Mouse (Mus musculus): Measurements from ENCODE around the gene Msh5.
"Not testable (repeated sequence)": the region's sequence is repeated elsewhere in the genome, so short reads cannot be mapped to it uniquely, and the experiment has no call there.

Gene Msh5

DNA sequence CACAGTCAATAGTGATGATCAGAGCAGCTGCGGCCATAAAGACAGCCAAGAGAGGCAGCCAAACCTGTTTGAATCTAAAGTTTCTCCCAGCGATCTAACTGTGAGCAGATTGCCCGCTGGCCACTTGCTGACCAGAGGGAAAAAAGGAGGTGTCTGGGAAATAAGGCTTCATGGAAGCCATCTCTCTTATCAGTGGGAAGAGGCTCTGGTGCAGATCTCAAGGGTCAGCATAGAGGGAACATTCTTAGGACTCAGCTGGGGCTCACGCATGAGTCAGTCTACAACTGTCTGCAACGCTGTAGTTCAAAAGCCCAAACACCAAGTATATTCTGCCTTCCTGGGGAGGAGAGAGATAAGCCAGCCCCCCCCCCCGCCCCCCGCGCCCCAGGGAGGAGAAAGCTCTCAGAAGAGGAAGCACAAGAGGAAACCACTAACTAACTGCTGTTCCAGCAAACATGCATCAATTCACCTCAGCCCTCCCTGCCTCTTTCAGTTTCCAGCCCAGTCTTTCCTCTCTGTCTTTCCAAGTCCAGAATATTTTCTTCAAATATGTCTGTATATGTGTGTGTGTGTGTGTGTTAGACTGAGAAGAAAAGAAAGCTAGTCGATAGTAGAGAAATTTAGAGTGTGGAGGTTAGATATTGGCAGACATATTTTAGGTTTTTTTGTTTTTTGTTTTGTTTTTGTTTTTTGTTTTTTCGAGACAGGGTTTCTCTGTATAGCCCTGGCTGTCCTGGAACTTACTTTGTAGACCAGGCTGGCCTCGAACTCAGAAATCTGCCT, 1.8 kb upstream of the Msh5 start:
- DNase-seq, result peak in 1 of 2 experiments; percentile 43

DNA sequence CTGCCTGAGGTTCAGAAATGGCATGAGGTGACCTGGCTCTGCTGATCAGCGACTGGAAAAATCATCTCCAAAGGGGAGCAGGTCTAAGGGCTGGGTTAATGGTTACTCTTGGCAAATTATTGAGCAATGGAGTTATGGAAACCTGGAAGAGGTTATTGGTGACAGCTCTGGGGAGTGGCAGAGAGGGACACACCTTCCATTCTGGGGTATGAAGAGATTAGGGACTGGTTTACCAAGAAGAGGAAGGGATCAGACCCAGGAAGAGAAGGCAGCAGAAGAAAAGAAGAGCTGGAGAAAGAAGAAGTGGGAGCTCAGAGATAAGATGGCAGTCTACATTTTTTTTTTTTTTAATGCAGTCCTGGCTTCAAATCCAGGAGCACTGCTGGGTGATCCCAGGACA, 1.1 kb upstream of the Msh5 start:
- DNase-seq, result no peak

DNA sequence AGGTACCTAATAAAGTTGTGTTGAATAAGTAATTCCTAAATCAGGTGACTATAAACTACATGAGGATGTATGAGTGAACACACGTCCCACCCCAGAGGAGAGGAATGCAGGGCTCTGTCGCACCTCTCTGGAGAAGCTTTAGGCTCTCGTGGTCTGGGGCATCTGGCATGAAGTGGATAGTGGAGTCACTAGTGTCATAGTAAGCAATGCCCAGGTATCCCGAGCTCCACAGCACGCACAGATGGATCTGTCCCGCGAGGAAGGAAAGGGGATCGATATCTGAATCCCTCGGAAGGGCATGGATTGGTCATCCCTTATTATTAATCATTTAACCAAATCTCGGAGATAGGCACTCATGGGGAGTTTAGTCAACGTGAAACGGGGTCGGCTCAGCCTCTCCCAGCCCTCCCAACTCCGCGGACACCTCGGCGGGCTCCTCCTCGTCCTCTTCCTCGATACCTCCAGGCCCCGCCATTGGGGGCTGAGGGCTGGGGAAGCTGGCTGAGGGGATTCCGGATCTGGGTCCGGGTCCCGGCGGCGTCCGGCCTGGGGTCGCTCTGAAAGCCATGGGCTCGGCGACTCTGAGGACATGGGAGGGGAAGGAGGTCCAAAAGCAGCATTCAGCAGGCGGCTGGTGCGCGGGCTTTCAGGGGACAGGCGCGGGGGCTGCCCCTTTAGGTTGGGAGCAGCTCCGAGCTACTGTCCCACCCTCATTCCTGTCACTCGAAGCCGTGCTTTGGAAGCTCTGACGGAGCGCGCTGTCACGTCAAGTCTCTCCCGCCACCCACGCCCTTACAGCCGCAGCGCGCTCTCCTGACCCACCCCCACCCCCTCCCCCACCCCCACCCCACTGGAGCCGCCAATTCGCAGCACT, 501 bp downstream of the Msh5 start:
- DNase-seq, result no peak

DNA sequence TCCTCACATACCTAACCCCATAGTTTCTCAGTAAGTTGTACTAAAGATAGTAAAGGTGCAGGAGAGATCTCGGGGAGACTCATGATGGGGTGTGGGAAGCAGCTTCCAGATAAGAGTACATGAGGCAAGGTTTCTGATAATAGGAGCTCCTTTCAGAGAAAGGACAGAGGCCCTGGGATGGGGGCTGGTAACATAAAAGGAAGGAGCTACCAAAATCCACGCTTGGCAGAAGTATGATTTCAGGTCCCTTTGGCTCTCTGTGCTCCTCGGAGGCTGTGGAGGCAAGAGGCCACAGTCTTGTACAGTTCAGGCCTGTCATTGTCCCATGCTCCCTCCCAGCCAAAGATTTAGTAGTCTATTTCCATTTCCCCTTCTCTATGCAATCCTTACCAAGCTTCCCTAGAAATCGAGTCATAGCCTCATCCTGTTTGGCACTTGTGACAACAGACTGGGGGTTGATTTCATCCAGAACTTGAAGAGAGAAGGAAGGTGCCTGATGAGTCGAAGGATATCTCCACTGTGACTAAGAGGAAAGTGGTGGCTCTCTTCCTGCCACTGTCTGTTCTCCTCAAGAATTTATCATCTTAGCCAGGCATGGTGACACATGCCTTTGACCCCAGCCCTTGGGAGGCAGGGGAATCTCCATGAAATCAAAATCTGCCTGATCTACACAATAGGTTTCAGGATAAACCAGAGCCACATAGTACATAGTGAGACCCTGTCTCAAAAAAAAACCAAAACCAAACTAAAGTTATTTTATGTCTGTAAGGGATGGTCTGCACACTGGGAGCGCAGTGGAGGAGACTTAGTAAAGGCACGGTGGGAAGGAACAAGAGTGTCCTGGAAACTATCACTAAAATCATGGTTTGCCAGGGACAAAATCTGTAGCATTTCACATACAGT, 1.4 kb downstream of the Msh5 start:
- no peak for DNase-seq

DNA sequence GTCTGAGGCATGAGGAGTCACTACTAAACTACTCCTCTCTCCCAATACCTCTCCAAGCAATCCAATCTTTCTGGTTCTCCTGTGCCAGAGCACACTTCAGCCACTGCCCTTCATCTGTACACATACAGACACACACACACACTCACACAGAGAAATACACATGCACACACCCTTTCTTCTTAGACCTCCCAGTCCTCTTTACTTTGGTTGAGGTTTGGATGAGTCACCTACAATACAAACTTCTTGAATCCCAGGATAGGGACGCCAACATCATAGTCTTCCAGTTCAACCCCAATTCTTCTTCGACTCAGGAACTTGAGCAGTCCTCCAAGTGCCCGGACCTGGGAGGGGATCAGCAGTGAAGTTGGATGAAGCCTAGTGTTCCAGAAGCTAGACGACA, 2.8 kb downstream of the Msh5 start:
- DNase-seq, result no peak

DNA sequence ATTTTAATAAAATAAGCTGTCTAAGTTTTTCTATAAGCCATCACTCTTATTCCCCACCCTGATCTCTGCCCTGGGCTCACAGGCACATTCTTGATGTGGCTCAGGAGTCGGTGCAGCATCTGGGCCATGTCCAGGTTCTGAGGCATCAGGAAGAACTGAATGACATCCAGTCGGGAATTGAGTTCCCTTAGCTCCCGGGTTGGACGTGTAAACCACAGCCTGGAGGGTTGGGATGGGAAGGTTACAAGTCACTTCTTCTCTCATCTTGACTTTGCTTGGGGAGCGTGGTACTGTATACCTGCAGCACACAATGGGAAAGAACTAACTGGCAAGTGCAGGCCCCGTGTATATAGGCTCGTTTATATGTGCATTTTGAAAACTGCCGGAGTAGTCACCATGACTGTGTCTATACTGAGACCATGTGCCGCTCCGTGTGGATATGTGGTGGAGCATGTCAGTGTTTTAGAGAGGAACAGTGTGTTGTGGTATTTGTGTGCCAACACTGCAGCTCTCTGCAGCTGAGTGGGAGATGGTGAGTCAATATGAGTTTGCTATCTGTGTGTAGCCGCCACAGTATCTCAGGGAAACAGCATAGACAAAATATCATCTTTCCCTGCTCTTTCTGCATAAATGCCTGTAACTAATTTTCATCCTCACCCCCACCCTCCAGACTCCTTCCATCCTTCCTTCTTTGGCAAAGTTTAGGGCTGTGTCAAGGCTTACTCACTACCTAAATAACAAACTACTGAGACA, 7.2 kb downstream of the Msh5 start:
- DNase-seq, result no peak

DNA sequence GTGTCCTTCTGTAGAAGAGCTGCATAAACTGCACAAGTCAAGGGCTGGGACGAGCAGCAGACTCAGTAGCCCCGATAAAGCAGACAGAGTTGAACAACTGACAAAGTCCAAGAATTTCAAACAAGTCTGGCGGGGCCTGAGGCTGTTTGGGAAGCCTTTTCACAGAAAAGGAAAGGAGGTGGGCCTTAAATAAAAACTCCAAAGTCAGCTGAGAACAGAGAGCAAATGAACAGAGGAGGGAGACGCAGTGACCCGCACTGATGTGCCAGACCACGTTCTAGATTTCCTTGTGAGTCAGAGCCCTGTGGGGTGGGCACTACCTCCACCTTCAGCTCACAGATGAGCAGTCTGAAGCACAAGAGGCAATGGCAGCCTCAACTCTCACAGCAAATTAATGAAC, 11.6 kb downstream of the Msh5 start:
- no peak for DNase-seq

DNA sequence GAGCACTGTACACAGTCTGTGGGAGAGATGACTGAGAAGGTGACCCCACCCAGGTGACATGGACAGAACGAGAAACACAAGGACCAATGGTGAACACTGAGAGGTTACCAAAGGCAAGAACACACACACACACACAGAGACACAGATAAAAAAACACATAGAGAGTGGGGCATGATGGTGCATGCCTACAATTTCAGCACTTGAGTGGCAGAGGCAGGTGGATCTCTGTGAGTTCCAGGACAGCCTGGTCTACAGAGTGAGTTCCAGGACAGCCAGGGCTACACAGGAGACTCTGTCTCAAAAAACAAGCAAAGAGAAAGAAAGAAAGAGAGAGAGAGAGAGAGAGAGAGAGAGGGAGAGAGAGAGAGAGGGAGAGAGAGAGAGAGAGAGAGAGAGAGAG, 12.8 kb downstream of the Msh5 start:
- DNase-seq, result not testable (repeated sequence)

DNA sequence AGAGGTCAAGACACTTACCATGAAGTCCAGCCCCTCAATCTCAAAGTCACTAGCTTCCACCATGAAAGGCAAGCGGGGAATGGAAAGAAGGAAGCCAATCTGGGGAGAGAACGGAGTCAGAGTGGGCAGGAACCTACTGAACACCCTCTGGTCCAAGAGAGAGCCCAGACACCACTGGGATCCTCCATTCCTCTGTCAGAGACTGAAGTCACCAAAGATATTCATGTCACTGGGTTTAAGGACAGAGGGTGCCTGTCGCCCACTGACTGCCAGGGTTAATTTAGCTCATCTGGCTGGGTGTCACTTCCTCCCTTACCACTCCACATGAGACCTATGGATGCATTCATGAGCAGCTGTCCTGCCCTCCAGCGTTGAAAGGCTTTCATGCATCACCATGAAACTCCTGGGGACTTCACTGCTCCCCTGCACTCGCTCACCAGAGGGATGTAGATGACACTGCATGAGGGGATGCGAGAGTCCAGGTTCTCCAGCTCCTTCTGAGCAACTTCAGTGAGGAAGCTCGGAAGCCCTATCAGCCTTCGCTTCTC, 14.1 kb downstream of the Msh5 start:
- DNase-seq, result no peak

DNA sequence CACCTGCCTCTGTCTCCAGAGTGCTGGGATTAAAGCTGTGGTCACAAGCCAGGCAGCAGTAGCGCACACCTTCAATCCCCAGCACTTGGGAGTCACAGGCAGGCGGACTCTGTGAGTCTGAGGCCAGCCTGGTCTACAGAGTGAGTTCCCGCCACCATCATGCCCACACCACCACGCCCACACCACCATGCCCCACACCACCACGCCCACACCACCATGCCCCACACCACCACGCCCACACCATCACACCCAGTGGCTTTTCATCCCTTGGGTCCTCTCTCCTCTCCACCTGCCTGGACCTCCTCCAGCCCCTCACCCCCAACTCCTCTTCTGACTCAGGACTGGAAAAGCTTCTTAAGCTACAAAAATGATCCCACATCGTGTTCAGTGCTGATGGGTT, 14.7 kb downstream of the Msh5 start:
- DNase-seq, result no peak

DNA sequence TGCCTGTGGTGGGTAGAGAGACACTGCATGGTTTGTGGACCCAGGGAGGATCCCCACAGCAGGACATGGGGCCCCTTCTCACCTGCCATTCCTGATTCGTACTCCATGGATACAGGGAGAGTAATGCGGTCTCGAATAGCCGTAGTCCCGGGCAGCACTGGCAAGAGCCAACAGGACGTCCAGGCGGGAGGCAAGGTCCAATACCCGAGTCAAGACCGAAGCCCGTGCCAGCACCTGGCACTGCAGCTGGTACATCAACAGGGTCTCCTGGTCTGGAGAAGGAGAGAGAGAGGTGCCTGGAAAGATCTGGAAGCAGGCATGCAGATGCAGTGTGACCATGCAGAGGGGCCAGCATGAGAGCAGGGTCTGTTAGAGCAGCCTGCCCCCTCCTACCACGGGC, 15.3 kb downstream of the Msh5 start:
- DNase-seq, result no peak

DNA sequence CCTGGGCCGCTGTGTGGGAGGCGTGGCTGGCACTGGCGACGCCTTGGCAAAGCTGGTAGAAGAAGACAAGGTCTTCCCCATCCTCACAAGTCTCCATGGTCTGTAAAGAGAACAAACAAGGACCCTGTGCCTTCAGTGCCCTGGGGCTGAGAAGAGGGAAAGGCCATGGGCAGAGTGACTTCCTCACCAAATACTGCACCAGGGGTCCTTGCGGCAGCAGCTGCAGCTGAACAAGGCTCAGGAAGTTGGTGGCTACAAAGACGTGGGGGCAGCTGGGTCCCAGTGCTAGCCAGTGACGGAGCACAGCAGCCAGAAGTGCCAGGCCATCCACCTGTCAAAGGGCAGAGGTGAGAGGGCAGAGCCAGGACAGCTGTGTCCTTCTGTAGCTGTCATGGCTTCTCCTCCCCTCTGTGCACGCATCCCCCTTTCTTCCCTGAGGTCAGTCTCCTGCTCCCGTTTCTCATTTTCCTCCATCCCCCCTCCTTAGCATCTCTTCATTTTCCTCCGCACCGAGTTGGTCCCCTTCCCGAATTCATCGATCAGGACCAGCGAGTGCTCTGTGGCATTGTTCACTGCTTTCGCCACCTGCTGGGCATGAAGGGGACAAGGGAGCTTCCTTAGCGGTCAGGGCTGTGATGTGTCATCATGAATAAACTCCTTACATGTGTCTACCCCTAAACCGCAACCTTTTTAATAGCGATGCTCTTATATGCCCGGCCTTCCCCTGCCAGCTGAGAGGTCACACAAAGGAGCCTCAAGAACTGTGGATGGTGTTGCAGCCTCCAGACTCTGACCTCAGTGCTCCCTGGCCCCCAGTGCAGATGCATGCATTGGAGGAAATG, 16.6 kb downstream of the Msh5 start:
- DNase-seq, result peak in 1 of 2 experiments; percentile 46

DNA sequence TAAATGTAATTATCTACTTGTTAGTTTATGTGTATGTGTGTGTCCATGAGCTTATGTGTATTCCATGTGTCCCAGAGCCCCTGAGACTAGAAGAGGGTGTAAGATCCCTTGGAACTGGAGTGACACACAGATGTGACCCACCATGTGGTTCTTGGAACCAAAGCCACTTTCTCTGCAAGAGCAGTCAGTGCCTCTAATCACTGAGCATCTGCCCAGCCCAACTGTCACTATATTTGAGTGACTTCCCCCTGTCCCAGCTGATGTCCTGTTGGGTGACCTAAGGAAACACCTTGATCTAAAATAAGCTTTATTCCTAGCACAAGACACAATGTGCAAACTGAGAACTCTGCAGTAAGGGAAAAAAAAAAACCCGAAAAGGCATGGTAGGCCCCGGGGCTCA, 18.2 kb downstream of the Msh5 start:
- no peak for DNase-seq

DNA sequence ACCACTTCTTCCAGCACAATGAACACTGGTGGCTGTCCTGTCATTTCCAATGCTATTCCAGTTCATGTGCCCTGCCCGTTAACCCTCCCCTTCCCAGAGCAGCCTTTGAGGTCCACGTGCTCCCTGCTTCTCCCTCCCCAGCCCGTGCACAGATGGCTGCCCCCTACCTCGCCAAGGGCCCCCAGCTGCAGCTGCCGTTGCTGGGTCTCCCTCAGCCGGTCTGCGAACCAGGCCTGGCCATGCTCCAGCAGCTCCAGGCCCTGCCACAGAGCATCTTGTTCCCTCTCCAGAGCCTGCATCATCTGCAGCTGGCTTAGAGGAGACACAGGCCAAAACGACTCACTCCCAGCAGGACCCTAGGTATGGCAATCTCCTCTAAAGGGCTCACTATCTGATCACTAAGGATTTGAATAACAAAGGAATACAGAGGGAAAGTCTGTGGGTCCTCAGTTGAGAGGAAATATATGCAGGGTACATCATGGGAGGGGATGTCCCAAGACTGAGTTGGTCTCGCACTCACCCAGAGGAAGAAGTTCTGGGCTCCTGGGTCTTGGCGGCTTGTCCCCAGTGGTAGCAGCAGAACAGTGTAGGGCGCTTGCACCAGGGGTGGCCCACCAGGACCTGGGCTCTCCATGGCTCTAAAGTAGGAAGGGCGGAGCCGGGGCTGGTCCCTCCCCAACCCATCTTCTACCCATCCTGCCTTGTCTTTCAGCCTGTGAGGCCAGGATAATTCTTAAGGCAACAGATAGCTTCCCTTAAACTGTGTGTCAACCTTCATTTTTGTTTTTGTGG, 19.1 kb downstream of the Msh5 start, which contains the start of gene Sapcd1:
TSS of gene Sapcd1 (minus strand) at position 740 of the 792 bp plus-strand sequence.
- peak in 1 of 2 experiments; percentile 9 for DNase-seq

DNA sequence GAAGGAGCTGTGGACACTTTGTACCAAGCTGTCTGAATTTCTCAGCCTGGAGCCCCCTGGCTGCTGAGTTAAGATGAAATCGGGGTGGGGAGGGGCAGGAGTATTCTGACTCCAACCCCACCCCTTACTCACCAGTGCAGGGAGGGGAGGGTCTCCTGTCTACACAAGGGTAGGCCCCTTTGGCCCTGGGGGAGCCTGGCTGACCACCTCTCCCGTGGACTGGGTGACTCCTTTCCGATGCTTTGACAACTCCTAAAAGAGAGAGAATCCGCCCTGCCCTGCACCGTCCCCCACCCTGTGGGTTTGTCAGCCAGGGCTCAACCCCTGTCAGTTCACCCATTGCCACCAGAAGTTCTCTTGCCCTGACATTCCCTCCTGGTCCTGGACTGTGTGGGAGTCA, 20.3 kb downstream of the Msh5 start:
- no peak for DNase-seq

DNA sequence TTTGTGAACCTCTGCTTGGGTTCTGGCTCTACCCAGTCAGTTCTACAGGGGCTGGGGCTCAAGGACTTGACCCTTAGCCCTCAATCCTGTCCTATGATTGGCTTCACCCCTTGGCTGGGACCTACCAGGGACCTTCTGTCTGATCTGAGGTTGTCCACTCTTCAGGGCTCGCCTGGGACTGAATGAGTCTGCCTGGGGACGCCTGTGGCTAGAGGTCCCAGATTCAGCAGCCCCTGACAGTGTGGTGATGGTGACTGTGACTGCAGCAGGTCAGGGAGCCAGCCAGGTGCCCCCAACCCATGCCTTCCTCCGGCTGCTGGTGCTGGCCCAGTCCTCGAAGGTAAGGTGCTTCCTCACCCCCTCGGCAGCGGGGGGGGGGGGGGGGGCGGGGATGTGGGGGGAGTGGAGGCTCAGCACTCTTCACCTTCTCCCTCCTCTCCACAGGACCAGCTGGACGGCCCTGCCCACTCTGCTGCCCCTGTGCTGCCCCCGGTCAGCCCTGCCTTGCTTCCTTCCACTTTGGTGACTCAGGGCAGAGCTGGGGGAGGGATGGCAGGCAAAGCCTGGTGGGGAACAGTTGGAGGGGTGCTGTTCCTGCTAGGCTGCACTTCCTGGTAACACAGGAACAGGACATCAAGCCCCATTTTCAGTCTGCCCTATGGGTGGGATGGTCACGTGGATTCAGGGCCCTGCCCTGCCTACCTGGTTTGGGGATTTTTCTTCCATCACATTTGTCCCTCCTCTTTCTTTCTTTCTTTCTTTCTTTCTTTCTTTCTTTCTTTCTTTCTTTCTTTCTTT, 21.7 kb downstream of the Msh5 start:
- DNase-seq, result no peak

DNA sequence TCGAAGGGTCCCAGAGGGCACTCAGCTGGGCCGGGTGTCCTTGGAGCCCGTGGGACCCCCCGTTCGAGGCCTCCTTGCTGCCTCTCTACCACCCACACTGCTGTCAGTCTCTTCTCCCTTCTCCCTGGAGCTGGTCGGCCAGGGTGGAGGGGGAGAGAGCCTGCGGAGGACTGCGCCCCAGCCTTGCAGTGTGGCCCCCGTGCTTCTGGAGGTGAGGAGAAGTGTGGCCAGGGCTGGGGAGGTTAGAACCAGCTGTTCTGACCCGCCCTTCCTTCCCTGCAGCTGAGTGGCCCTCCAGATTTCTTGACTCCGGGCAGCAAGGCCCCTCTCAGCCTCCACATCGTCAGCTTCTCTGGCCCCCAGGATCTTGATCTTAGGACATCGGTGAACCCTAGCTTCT, 22.3 kb downstream of the Msh5 start:
- DNase-seq, result no peak

DNA sequence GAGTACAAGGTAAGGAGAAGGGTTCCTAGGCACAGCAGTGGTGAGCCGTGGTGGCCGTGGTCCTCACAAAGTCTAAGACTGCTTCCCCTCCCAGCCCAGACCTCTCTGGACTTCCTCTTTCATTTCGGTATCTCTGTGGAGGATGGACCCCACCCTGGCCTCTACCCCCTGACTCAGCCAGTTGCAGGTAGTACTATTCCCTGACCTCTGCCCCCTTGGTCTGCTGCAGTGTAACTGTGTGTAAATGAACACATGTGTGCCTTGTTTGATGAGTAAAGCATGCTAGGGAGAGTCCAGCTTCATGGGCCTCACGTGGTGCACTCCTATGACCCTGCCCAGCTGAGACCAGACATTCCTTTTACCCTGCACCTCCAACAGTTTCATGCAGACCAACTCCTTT, 22.8 kb downstream of the Msh5 start:
- DNase-seq, result no peak

DNA sequence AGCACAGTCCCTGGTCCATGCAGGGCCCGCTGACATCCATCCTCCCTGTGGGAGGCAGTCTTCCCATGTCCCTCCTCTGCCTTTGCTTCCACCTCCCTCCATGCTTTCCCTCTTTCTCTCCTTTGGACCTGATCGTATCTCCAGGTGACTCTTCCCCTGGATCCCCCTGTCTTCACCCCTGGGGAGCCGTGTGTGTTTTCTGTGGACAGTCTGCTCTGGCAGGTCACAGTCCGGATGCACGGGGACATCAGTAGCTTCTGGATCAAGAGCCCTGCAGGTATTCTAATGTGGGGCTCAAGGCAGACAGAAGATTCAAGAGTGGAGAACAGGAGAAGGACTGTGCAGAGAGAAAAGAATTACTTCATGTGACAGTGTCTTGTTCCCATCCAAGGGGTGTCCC, 23.3 kb downstream of the Msh5 start:
- DNase-seq, result no peak
